Mouse (Mus musculus) myocyte (in vitro differentiated cells): ENCODE measurements around the gene Top1. TPM values are rescaled to one million over a fixed set of nuclear protein-coding genes. Genes with fewer than 3 reads are reported as not detected.

Experiments used
- H3K27me3 ChIP-seq: one replicate; pipeline ENCODE4 v1.6.1; 2011; ENCODE audit not compliant: control insufficient read depth, insufficient read depth, insufficient read length
- H3K36me3 ChIP-seq: one replicate; pipeline ENCODE4 v1.6.1; 2011; ENCODE audit not compliant: control insufficient read depth, insufficient read depth
- H3K4me2 ChIP-seq: one replicate; pipeline ENCODE4 v1.6.1; 2011; ENCODE audit warnings: low read depth, control low read depth
- H3K4me3 ChIP-seq: one replicate; pipeline ENCODE4 v1.5.1; 2011; ENCODE audit warnings: mild to moderate bottlenecking, control low read depth, moderate library complexity
- H3K79me2 ChIP-seq: one replicate; pipeline ENCODE4 v1.6.1; 2011; ENCODE audit not compliant: control insufficient read depth, insufficient read depth
- H3ac ChIP-seq: one replicate; pipeline ENCODE4 v1.6.1; 2011; ENCODE audit not compliant: control insufficient read depth, insufficient read length
- CEBPB ChIP-seq: IDR thresholded peaks from 2 replicates; pipeline ENCODE4 v1.6.1; 2011; ENCODE audit warnings: mild to moderate bottlenecking, moderate library complexity; ENCODE audit not compliant: poor library complexity, insufficient read depth, severe bottlenecking
- E2F4 ChIP-seq: IDR thresholded peaks from one replicate; pipeline ENCODE4 v1.6.1; 2011; ENCODE audit warnings: mild to moderate bottlenecking, control low read depth, moderate library complexity; ENCODE audit not compliant: insufficient read depth
- MAX ChIP-seq: IDR thresholded peaks from one replicate; pipeline ENCODE4 v1.6.1; 2011; ENCODE audit warnings: low read depth, mild to moderate bottlenecking, control low read depth
- MYOD1 ChIP-seq, 3 experiments: IDR thresholded peaks; one replicate each; pipeline ENCODE4 v1.6.1; 2011; ENCODE audit warnings: control low read depth in 2 of 3, low read depth in 2 of 3, mild to moderate bottlenecking in 2 of 3, moderate library complexity in 1 of 3; ENCODE audit not compliant: insufficient read length in 2 of 3, control insufficient read depth in 1 of 3
- MYOG ChIP-seq, 3 experiments: IDR thresholded peaks; one replicate each; pipeline ENCODE4 v1.6.1; 2011; ENCODE audit warnings: control low read depth in 2 of 3, low read depth in 2 of 3, mild to moderate bottlenecking in 2 of 3; ENCODE audit not compliant: insufficient read length in 2 of 3, control insufficient read depth in 1 of 3, insufficient read depth in 1 of 3
- POLR2A ChIP-seq: IDR thresholded peaks from one replicate; pipeline ENCODE4 v1.6.1; 2011; ENCODE audit warnings: low read depth, mild to moderate bottlenecking, control low read depth, moderate library complexity; ENCODE audit not compliant: insufficient read length
- POLR2AphosphoS2 ChIP-seq: IDR thresholded peaks from one replicate; pipeline ENCODE4 v1.6.1; 2011; ENCODE audit warnings: low read depth, control low read depth; ENCODE audit not compliant: insufficient read length
- REST ChIP-seq: IDR thresholded peaks from one replicate; pipeline ENCODE4 v1.6.1; 2011; ENCODE audit warnings: mild to moderate bottlenecking, control low read depth, moderate library complexity; ENCODE audit not compliant: insufficient read depth, insufficient read length
- SRF ChIP-seq: IDR thresholded peaks from one replicate; pipeline ENCODE4 v1.6.1; 2011; ENCODE audit warnings: low read depth; ENCODE audit not compliant: control insufficient read depth, insufficient read length
- TCF12 ChIP-seq: IDR thresholded peaks from one replicate; pipeline ENCODE4 v1.6.1; 2011; ENCODE audit warnings: mild to moderate bottlenecking, control low read depth; ENCODE audit not compliant: poor library complexity, insufficient read depth, severe bottlenecking
- TCF3 ChIP-seq: IDR thresholded peaks from one replicate; pipeline ENCODE4 v1.6.1; 2011; ENCODE audit warnings: low read depth, control low read depth; ENCODE audit not compliant: insufficient read length
- USF1 ChIP-seq: IDR thresholded peaks from one replicate; pipeline ENCODE4 v1.6.1; 2011; ENCODE audit warnings: low read depth, mild to moderate bottlenecking, control low read depth, moderate library complexity
- polyA plus RNA-seq: library from polyadenylated mRNA; unstranded; fragments of >200 nt; fragmentation: generic; extraction: Trizol; gene quantifications from one replicate; pipeline ENCODE4 v1.2.1, GENCODE M21; 2012; ENCODE audit warnings: missing spikeins

Gene Top1
- polyA plus RNA-seq, 1 experiment, result 37.2 TPM

- Histone ChIP-seq H3ac (no peak overlapping the region), H3K79me2 (peaks cover 72% of the 10 kb centered on the region), H3K27me3 (no peaks in the 10 kb centered on the region), H3K4me3 (no peak overlapping the region), H3K4me2 (no peak overlapping the region), H3K36me3 (no peaks in the 10 kb centered on the region)
- TF ChIP-seq REST (no peak), E2F4 (no peak), USF1 (no peak), MYOD1 (IDR thresholded peaks at IDR 0.05; ENCODE audit: control insufficient read depth in 1 of 3, insufficient read length in 2 of 3, low read depth in 2 of 3) (no peak), POLR2AphosphoS2 (no peak), MAX (no peak), TCF3 (no peak), MYOG (IDR thresholded peaks at IDR 0.05; ENCODE audit: control insufficient read depth in 1 of 3, insufficient read depth in 1 of 3, insufficient read length in 2 of 3, low read depth in 2 of 3) (no peak), CEBPB (no peak), TCF12 (no peak)
These were observed 95.9 kb downstream of the Top1 start for GRCm38 (mm10) chr2:160741580-160741979.

DNA sequence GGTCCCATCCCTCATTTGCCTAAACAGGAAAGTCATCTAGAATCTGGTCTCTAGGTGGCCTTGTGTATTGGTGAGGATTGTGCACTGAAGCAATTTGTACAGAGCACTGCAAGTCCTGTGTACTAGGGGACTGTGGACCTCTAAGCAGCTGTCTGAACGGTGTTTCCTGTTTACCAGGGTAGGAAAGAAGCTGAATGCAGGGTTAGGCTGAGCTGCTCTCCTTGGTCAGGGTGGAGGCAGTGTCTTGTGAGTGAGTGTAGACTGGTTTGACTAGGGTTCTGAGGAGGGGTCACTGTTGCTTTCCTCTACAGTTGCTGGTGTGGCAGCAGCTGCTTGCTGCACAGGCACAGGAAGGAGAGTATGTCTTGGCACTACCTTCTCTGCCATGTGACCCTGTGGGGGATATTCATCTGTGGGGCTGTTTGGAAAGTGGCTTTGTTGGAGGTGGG is 96.5 kb downstream of the Top1 start:
- Histone ChIP-seq H3K4me2 (no peak overlapping the region), H3K4me3 (no peak overlapping the region), H3ac (no peak overlapping the region), H3K79me2 (peaks cover 72% of the 10 kb centered on the region), H3K27me3 (no peaks in the 10 kb centered on the region), H3K36me3 (no peaks in the 10 kb centered on the region)
- TF ChIP-seq TCF12, result peak; percentile 9
- peak in 2 of 3 experiments; percentile 48 to 78 for TF ChIP-seq MYOD1 (IDR thresholded peaks at IDR 0.05; ENCODE audit: control insufficient read depth in 1 of 3, insufficient read length in 2 of 3, low read depth in 2 of 3)
- TF ChIP-seq MYOG (IDR thresholded peaks at IDR 0.05; ENCODE audit: control insufficient read depth in 1 of 3, insufficient read depth in 1 of 3, insufficient read length in 2 of 3, low read depth in 2 of 3), result peak in 2 of 3 experiments; percentile 16 to 80
- TF ChIP-seq MAX, result no peak
- TF ChIP-seq USF1, result peak; percentile 61

- Histone ChIP-seq H3K4me3 (no peak overlapping the region), H3K36me3 (no peaks in the 10 kb centered on the region), H3K4me2 (no peak overlapping the region), H3K27me3 (no peaks in the 10 kb centered on the region), H3ac (no peak overlapping the region), H3K79me2 (peaks cover 64% of the 10 kb centered on the region)
- no peak for TF ChIP-seq USF1
- TF ChIP-seq POLR2AphosphoS2, result no peak
- TF ChIP-seq MYOG (IDR thresholded peaks at IDR 0.05; ENCODE audit: control insufficient read depth in 1 of 3, insufficient read depth in 1 of 3, insufficient read length in 2 of 3, low read depth in 2 of 3), result no peak
- no peak for TF ChIP-seq REST
- no peak for TF ChIP-seq MAX
- TF ChIP-seq CEBPB, result no peak
- no peak for TF ChIP-seq MYOD1 (IDR thresholded peaks at IDR 0.05; ENCODE audit: control insufficient read depth in 1 of 3, insufficient read length in 2 of 3, low read depth in 2 of 3)
- no peak for TF ChIP-seq E2F4
- no peak for TF ChIP-seq POLR2A
- no peak for TF ChIP-seq SRF
- TF ChIP-seq TCF12, result no peak
These were observed 98.5 kb downstream of the Top1 start for GRCm38 (mm10) chr2:160744040-160744822.

- Histone ChIP-seq H3K4me3 (no peak overlapping the region), H3K36me3 (no peaks in the 10 kb centered on the region), H3K4me2 (no peak overlapping the region), H3K27me3 (no peaks in the 10 kb centered on the region), H3ac (no peak overlapping the region), H3K79me2 (peaks cover 64% of the 10 kb centered on the region)
- TF ChIP-seq SRF (no peak), MYOD1 (IDR thresholded peaks at IDR 0.05; ENCODE audit: control insufficient read depth in 1 of 3, insufficient read length in 2 of 3, low read depth in 2 of 3) (no peak), REST (no peak), CEBPB (no peak), MAX (no peak), E2F4 (no peak), POLR2A (no peak), MYOG (IDR thresholded peaks at IDR 0.05; ENCODE audit: control insufficient read depth in 1 of 3, insufficient read depth in 1 of 3, insufficient read length in 2 of 3, low read depth in 2 of 3) (no peak), TCF12 (no peak), POLR2AphosphoS2 (no peak), USF1 (no peak), TCF3 (no peak)
These were observed 99.1 kb downstream of the Top1 start for GRCm38 (mm10) chr2:160744823-160745210.
